Mouse (Mus musculus): ENCODE results near the gene Snx29.

- TF ChIP-seq CTCF (conservative IDR thresholded peaks at IDR 0.05; ENCODE audit: low read length) (no peak), NANOG (IDR thresholded peaks at IDR 0.05; ENCODE audit: borderline replicate concordance, low read length) (no peak)
Observed at GRCm38 (mm10) chr16:11589782-11590695, 267.3 kb downstream of the Snx29 start.

All from E14TG2a.4 (cell line).